Mouse (Mus musculus) CH12.LX (cell line): Measurements from ENCODE around the gene Tbc1d23. TPM values are rescaled to one million over a fixed set of nuclear protein-coding genes. Genes with fewer than 3 reads are reported as not detected.

ENCODE experiments used
- DNase-seq: peaks from one replicate; pipeline ENCODE4 v3.0.0-alpha.2; 2013; ENCODE audit errors: extremely low read depth
- H3K27ac ChIP-seq: 2 replicates; pipeline ENCODE4 v1.5.1; 2012; ENCODE audit warnings: low read depth, mild to moderate bottlenecking, control low read depth, moderate library complexity; ENCODE audit not compliant: insufficient read depth
- H3K27me3 ChIP-seq: replicated peaks from 2 replicates; pipeline ENCODE3; 2012; ENCODE audit warnings: inconsistent platforms
- H3K36me3 ChIP-seq, 2 experiments: replicated peaks in 1 of 2; 2 replicates each; pipeline versions ENCODE3 to v1.6.1; 2012; ENCODE audit warnings: inconsistent platforms in 1 of 2, low read length in 1 of 2, mild to moderate bottlenecking in 1 of 2, mixed read lengths in 1 of 2, moderate library complexity in 1 of 2; ENCODE audit not compliant: control insufficient read depth in 1 of 2, insufficient read depth in 1 of 2
- H3K4me1 ChIP-seq, 2 experiments: 2 replicates each; pipeline ENCODE4 v1.6.1; 2012; ENCODE audit warnings: inconsistent platforms in 1 of 2, moderate library complexity in 1 of 2; ENCODE audit not compliant: insufficient read depth in 2 of 2, control insufficient read depth in 1 of 2
- H3K4me2 ChIP-seq: 2 replicates; pipeline ENCODE4 v1.6.1; 2012; ENCODE audit warnings: low read depth, mild to moderate bottlenecking, control low read depth; ENCODE audit not compliant: poor library complexity, insufficient read depth, severe bottlenecking
- H3K4me3 ChIP-seq, 3 experiments: fragments of 150-350 bp in 1 of 3; sonication (generic) in 1 of 3; replicated peaks in 1 of 3; 2 replicates each; pipeline versions ENCODE3 to v1.5.1; 2011 to 2012; ENCODE audit warnings: low read depth in 2 of 3, low read length in 2 of 3, mild to moderate bottlenecking in 2 of 3, moderate library complexity in 2 of 3, control low read depth in 1 of 3, improper control_type of control experiment in 1 of 3, inconsistent platforms in 1 of 3, mixed read lengths in 1 of 3; ENCODE audit not compliant: poor library complexity in 1 of 3
- H3K79me2 ChIP-seq: replicated peaks from 2 replicates; pipeline ENCODE4 v1.6.1; 2012; ENCODE audit warnings: mild to moderate bottlenecking, moderate library complexity; ENCODE audit not compliant: control insufficient read depth, poor library complexity, insufficient read depth, severe bottlenecking; ENCODE audit errors: extremely low read depth
- H3K9ac ChIP-seq: 2 replicates; pipeline ENCODE4 v1.6.1; 2012; ENCODE audit warnings: low read depth, mild to moderate bottlenecking, control low read depth, moderate library complexity; ENCODE audit not compliant: insufficient read depth
- H3K9me3 ChIP-seq: replicated peaks from 2 replicates; pipeline ENCODE3; 2012; ENCODE audit warnings: low read length, inconsistent platforms, mixed read lengths
- BHLHE40 ChIP-seq: IDR thresholded peaks from 2 replicates; pipeline ENCODE4 v1.6.1; 2011; ENCODE audit warnings: mild to moderate bottlenecking, low read depth, low read length, improper control_type of control experiment
- CTCF ChIP-seq, 2 experiments: IDR thresholded peaks in 1 of 2; conservative IDR thresholded peaks in 1 of 2; 2 replicates each; pipeline ENCODE4 v1.5.1; 2011 to 2012; ENCODE audit warnings: low read depth in 2 of 2, low read length in 2 of 2, improper control_type of control experiment in 1 of 2, inconsistent platforms in 1 of 2, mild to moderate bottlenecking in 1 of 2, moderate library complexity in 1 of 2
- ELF1 ChIP-seq: IDR thresholded peaks from 2 replicates; pipeline ENCODE4 v1.6.1; 2014; ENCODE audit warnings: low read depth, mild to moderate bottlenecking, inconsistent platforms, low read length, improper control_type of control experiment
- EP300 ChIP-seq: IDR thresholded peaks from 2 replicates; pipeline ENCODE4 v1.6.1; 2011; ENCODE audit warnings: low read length, improper control_type of control experiment
- ETS1 ChIP-seq: conservative IDR thresholded peaks from 2 replicates; pipeline ENCODE4 v1.6.1; 2012; ENCODE audit warnings: low read depth, mild to moderate bottlenecking, inconsistent platforms, low read length, improper control_type of control experiment, moderate library complexity
- IRF4 ChIP-seq: IDR thresholded peaks from 2 replicates; pipeline ENCODE4 v1.6.1; 2014; ENCODE audit warnings: low read depth, mild to moderate bottlenecking, inconsistent platforms, low read length, improper control_type of control experiment
- MEF2A ChIP-seq: IDR thresholded peaks from 2 replicates; pipeline ENCODE4 v1.6.1; 2014; ENCODE audit warnings: low read depth, mild to moderate bottlenecking, inconsistent platforms, low read length, improper control_type of control experiment, borderline replicate concordance
- MYC ChIP-seq: IDR thresholded peaks from 2 replicates; pipeline ENCODE4 v1.6.1; 2011; ENCODE audit warnings: low read depth, mild to moderate bottlenecking, improper control_type of control experiment, low read length
- PAX5 ChIP-seq: IDR thresholded peaks from 2 replicates; pipeline ENCODE4 v1.6.1; 2012; ENCODE audit warnings: low read length, inconsistent platforms, mixed read lengths
- RAD21 ChIP-seq: IDR thresholded peaks from 2 replicates; pipeline ENCODE4 v1.6.1; 2011; ENCODE audit warnings: low read depth, mild to moderate bottlenecking, low read length, improper control_type of control experiment, moderate library complexity
- SMC3 ChIP-seq: IDR thresholded peaks from 2 replicates; pipeline ENCODE4 v1.6.1; 2011; ENCODE audit warnings: low read depth, low read length, improper control_type of control experiment
- TCF12 ChIP-seq: IDR thresholded peaks from 2 replicates; pipeline ENCODE4 v1.6.1; 2014; ENCODE audit warnings: low read depth, mild to moderate bottlenecking, inconsistent platforms, low read length, improper control_type of control experiment
- ZNF384 ChIP-seq: IDR thresholded peaks from 2 replicates; pipeline ENCODE4 v1.6.1; 2012; ENCODE audit warnings: low read depth, low read length, improper control_type of control experiment, inconsistent platforms
- dilution Hi-C: fragments of 300-500 bp; cut with MboI; formaldehyde crosslinking; loops from 2 replicates; pipeline ENCODE4 v1.14.3; 2020; ENCODE audit warnings: low sequenced_read_pairs; ENCODE audit not compliant: extremely low pct_unique_long_range_greater_than_20kb, extremely low pct_ligation_motif_present
- in situ Hi-C: fragments of 300-500 bp; cut with MboI; formaldehyde crosslinking; loops from 3 replicates; pipeline ENCODE4 v1.14.3; 2019; ENCODE audit warnings: low sequenced_read_pairs, low pct_ligation_motif_present, low pct_unique_long_range_greater_than_20kb, mixed read lengths
- polyA plus RNA-seq: library from polyadenylated mRNA; unstranded; fragments of >175 nt; gene quantifications from 2 replicates; pipeline ENCODE4 v1.2.1, GENCODE M21; 2012; ENCODE audit warnings: low read depth; ENCODE audit not compliant: insufficient read length
- total RNA-seq, 2 experiments: library from RNA; depleted of rRNA; stranded (reverse); fragments of 300-350 nt in 1 of 2; fragments of >200 nt in 1 of 2; gene quantifications; 2 replicates each; pipeline ENCODE4 v1.2.3; 2012 to 2014

Tbc1d23 gene
- total and polyA plus RNA-seq, 3 experiments = 21.2 to 38.8 (median 31.5) TPM

GRCm38 (mm10) chr16:57177254-57177653 lies 54.0 kb downstream of the Tbc1d23 start:
- peak; percentile 60 for DNase-seq
- Histone ChIP-seq H3K9ac (no peak overlapping the region), H3K27ac (no peak overlapping the region), H3K4me3 (no peak overlapping the region), H3K36me3 (peaks cover 35 to 75% of the 10 kb centered on the region in 2 experiments), H3K4me2 (no peak overlapping the region), H3K9me3 (peaks cover 4% of the 10 kb centered on the region), H3K79me2 (no peaks in the 10 kb centered on the region), H3K27me3 (no peaks in the 10 kb centered on the region), H3K4me1 (peaks cover 9 to 23% of the 10 kb centered on the region in 2 experiments)
- dilution Hi-C loops = no loop called here
- in situ Hi-C loops = no loop called here
- no peak for TF ChIP-seq ELF1
- TF ChIP-seq MEF2A = no peak
- no peak for TF ChIP-seq TCF12
- TF ChIP-seq SMC3 = peak; percentile 58
- TF ChIP-seq ZNF384 = peak; percentile 83
- peak; percentile 77 for TF ChIP-seq RAD21
- peak; percentile 76 to 85 for TF ChIP-seq CTCF (conservative IDR thresholded peaks at IDR 0.05 in 1 of 2, IDR thresholded peaks at IDR 0.05 in 1 of 2; ENCODE audit: low read depth in 2 of 2, low read length in 2 of 2)
- TF ChIP-seq ETS1 = no peak
- peak; percentile 39; the same call in 1 of the 2 replicates for TF ChIP-seq MYC

GRCm38 (mm10) chr16:57176276-57176675 lies 55.0 kb downstream of the Tbc1d23 start:
- Histone ChIP-seq H3K27ac (peak overlapping the region; percentile 44), H3K36me3 (peaks cover 29 to 69% of the 10 kb centered on the region in 2 experiments), H3K4me3 (no peak overlapping the region), H3K9ac (no peak overlapping the region), H3K27me3 (no peaks in the 10 kb centered on the region), H3K9me3 (peaks cover 4% of the 10 kb centered on the region), H3K4me1 (peaks cover 9 to 23% of the 10 kb centered on the region in 2 experiments), H3K4me2 (no peak overlapping the region), H3K79me2 (no peaks in the 10 kb centered on the region)
- in situ Hi-C loops (no loop called here), dilution Hi-C loops (no loop called here)
- peak; percentile 33; the same call in 1 of the 2 replicates for TF ChIP-seq EP300
- TF ChIP-seq PAX5 = no peak
- peak; percentile 73 for DNase-seq

GRCm38 (mm10) chr16:57175751-57176150 lies 55.6 kb downstream of the Tbc1d23 start:
- H3K9ac ChIP-seq = no peak overlapping the region
- no peak overlapping the region for H3K4me3 ChIP-seq
- peaks cover 4% of the 10 kb centered on the region for H3K9me3 ChIP-seq
- H3K4me2 ChIP-seq = no peak overlapping the region
- dilution Hi-C loops = no loop called here
- DNase-seq = peak; percentile 66
- TF ChIP-seq BHLHE40 (no peak; the same call in 1 of the 2 replicates), IRF4 (peak; percentile 73; the same call in 1 of the 2 replicates)
- TF ChIP-seq, all 38 proteins: peak for 1
- Histone ChIP-seq H3K79me2 (no peaks in the 10 kb centered on the region), H3K4me1 (peaks cover 9 to 23% of the 10 kb centered on the region in 2 experiments), H3K36me3 (peaks cover 31 to 69% of the 10 kb centered on the region in 2 experiments), H3K27me3 (no peaks in the 10 kb centered on the region), H3K27ac (no peak overlapping the region)
- in situ Hi-C loops = no loop called here
